Mouse (Mus musculus) E14TG2a.4 (cell line): Measurements from ENCODE around the gene Pemt.

Experiments
- CTCF ChIP-seq: conservative IDR thresholded peaks from 2 replicates; pipeline ENCODE4 v1.5.1; 2014; ENCODE audit warnings: low read length
- NANOG ChIP-seq: IDR thresholded peaks from 2 replicates; pipeline ENCODE4 v1.6.1; 2014; ENCODE audit warnings: borderline replicate concordance, low read length, mixed read lengths

- TF ChIP-seq CTCF (no peak), NANOG (no peak)
Observed at GRCm38 (mm10) chr11:59975241-59975640, 71.0 kb downstream of the Pemt start.
